Mouse (Mus musculus) layer of hippocampus, adult 8-10 months (tissue): ENCODE measurements around the gene Psmb3. TPM values are rescaled to one million over a fixed set of nuclear protein-coding genes. Genes with fewer than 3 reads are reported as not detected.
"Not testable (repeated sequence)": the region's sequence is repeated elsewhere in the genome, so short reads cannot be mapped to it uniquely, and the experiment has no call there.

Experiments used
- DNase-seq, 2 experiments: peaks; one replicate each; pipeline ENCODE4 v3.0.0; 2022; ENCODE audit warnings: low spot score in 2 of 2
- total RNA-seq, 4 experiments: library from RNA; stranded (reverse); gene quantifications; 2 replicates each; pipeline ENCODE4 v1.2.4; 2022

Psmb3 gene
- 100 to 1,000 TPM; 121 to 145 (median 133) TPM for total RNA-seq

- peak; percentile 99 to 100 for DNase-seq
Measured at GRCm38 (mm10) chr11:97703039-97703826, at the start of gene Psmb3. TSS of gene Psmb3 (plus strand) at chr11:97703399.

DNA sequence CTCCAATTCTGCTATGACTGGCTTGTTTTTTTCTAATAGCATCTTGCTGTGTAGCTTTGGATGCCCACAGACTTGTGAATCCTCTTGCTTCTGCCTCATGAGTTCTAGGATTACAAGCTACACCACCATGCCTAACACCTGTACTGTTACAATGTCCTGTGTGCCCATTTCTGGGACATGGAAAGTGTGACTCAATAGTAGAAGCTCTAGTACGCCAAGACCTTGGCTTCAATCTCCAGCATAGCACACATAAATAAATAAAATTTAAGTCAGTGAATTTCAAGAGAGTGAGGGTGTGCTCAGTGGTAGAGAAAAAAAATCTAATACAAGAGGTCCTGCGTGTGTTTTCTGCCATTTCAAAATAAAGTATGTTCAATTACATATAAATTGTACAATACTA is 49.0 kb upstream of the Psmb3 start:
- DNase-seq = no peak

DNA sequence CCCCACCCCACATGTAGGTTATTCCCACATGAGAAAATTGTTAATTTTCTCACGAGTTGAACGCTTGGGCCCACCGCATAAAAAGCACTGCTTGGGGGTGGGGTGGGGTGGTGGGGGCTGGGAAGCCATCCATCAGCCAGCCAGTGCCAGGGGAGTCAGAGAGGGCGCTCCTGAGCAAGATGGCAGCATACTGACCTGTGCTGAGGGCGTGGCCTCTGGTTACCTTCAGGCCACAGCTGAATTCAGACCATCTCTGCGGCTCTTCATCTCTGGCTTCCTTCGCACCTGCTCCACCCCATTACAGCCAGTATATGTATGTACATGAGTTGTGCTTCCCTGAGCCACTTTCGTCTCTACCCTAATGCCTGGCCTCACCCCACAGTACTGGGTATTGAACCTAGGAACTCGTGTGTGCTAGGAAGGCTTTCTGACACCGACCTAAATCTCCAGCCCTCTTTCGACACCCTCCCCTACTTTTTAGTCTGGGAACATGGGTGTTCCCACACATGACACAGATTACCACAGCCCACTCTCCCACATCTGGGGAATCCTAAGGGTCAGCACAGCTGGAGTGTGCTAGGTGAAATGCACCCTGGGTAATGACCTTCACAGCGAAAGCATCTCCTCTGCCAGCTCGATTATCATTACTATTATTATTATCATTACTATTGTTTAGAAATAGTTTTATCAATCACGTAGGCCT is 46.8 kb upstream of the Psmb3 start:
- DNase-seq = no peak

- DNase-seq = no peak
Measured at GRCm38 (mm10) chr11:97657184-97657945, 45.8 kb upstream of the Psmb3 start.

- DNase-seq = not testable (repeated sequence)
Measured at GRCm38 (mm10) chr11:97657967-97658366, 45.2 kb upstream of the Psmb3 start.

DNA sequence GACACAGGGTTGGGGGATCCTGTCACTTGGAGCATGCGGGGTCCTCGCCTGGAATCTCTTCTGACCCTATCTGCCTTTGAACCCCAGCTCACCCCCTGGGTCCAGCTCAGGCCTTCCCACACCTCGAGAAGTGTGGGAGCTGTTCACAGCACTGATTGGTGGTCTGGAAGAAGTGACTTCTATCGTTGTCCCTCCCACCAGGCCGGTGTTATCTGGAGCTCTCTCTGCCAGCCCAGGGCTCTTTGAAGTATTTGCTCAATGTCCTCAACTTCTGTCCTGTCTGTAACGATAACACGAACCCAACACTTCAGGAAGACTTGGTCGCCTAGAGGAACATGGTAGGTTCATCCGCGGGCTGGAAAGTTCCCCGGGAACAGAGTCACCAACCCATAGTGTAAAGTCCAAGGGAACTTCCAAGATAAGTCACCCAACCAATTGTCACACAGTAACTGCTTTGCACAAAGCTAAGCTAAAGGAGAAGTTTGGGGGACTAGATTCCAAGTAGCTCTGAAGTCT is 44.4 kb upstream of the Psmb3 start:
- no peak for DNase-seq

GRCm38 (mm10) chr11:97659267-97659989 is 43.8 kb upstream of the Psmb3 start:
- DNase-seq = no peak

GRCm38 (mm10) chr11:97659990-97660714 is 43.0 kb upstream of the Psmb3 start:
- peak in 1 of 2 experiments; percentile 70 for DNase-seq

DNA sequence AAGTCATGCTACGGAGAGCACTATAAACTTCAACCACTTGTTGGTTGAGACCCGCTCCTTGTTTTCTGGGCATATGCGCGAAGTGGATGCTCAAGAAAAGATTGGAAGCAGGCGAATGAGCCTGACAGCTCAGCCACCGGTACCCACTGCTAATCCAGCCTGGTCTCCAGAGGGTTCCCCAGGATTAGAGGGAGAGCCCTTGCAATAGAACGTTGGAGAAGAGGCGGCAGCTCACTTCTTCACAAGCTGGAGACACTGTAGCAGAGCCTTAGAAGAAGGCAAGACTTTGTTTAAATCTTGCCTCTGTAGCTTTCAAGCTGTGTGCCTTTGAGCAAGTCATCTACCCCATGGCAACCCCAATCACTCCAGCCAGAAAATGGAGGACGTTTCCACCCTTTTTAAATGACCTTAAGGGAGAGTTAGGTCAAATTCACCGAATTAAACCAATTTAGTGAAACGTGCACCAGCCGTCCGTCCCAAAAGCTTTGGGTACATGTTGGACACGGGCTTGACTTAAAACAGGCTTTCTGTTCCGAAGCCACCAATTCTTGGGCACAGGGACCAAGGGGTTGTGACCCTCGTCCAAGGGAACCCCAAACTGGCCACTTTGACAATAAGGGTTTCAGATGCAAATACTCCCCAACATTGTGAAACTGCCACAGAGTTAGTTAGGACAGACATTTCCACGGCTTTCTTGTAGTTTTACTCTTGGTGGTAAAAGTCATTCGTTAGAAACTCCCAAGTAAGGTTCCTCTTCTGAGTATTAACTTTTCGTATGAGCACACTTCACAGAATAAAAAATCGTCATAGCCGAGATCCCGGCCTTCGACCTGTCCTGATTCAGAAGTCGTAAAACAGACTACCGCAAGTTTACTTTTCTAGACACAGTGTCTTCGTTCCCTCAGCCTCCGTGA is 42.2 kb upstream of the Psmb3 start:
- DNase-seq = no peak

DNA sequence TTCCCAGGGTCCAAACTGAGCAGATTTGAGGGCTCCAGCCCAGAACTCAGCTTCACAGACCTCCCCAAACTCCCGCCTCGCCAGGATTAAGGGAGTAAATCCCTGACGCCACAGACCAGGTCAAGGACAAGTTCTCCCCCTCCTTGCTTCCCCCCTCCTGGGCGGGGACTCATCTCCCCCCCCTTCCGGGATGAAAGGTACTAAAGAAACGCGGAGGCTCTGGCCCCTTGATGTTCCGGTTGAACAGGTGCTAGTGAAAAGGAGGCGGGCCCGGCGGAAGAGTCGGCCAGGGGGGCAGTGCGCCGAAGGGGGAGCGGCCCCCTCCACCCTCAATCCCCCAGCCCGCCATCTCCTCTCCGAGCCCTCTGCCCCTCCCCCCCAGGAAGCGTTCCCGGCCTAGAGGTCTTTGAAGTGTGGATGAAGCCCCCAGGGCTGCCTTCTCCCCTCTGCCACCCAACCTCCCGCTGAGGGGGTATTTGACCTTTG is 41.5 kb upstream of the Psmb3 start:
- DNase-seq = no peak

DNA sequence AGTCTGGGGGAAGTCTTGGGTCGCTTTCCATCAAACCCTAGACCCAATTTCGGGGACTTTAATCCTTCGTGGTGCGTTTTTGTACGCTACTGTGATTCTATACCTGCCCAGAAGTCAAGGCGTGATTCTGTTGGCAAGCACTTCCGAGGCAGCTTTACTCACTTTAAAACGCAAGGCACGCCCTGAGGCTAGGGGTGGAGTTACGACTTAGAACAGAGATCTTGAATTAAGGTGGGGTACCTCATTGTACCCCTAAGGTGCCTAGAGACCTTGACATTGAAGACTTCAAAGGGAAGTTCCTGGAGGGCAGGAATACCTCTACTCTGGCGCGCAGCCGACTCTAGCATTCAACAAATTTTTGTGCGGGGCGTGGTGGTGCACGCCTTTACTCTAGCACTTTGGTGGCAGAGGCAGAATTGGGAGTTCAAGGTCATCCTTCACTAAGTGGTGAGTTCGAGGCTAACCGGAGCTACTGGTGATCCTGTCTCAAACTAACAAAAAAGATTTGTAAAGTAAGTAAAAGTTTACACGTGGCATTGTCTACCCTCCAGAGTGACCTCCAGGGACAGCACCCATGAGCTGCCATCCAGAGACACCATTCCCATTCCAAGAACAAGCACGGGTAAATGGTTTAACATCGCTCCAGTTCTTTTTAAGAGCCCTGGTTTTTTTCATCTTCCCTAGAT is 40.8 kb upstream of the Psmb3 start:
- DNase-seq = no peak

- peak in 1 of 2 experiments; percentile 55 for DNase-seq
Measured at GRCm38 (mm10) chr11:97662893-97663527, 40.2 kb upstream of the Psmb3 start, which contains the start of gene Mllt6. TSS of gene Mllt6 (plus strand) at chr11:97663414.

GRCm38 (mm10) chr11:97663528-97664338 is 39.5 kb upstream of the Psmb3 start:
- DNase-seq = no peak

DNA sequence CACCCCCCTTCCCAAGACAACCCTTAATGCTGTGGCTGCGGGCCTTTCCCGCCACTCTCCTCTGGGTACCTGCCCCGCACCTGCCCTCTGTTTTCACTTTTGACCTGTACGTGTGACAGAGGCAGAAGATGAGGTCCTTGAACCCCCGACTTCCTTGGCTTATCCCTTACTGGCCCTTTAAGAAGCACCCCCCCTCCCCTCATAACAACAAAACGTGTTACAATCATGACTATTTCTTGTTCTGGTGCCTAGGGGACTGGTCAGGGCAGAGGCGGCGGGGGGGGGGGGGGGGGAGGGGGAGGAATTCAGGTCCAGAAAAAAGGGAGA is 38.9 kb upstream of the Psmb3 start:
- DNase-seq = no peak

DNA sequence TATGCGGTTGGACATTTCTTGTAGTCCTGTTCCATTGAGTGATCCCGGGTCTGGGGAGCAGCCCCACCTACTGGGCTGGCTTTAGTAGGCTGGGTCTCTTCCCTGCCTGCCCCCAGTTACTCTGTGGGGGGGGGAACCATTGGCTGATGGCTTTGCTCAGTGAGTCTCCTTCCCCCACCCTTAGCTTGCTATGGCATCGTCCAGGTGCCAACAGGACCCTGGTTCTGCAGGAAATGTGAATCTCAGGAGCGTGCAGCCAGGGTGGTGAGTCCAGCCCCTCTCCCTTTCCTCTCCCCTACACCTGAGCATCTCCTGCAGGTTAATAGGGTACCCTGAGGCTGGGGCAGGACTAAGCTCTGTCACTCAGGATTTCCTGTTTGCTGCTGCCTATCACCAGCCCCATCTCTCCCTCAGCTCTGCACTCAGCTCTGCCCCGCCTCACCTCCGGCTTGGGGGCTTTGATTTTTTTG is 38.4 kb upstream of the Psmb3 start:
- no peak for DNase-seq

DNA sequence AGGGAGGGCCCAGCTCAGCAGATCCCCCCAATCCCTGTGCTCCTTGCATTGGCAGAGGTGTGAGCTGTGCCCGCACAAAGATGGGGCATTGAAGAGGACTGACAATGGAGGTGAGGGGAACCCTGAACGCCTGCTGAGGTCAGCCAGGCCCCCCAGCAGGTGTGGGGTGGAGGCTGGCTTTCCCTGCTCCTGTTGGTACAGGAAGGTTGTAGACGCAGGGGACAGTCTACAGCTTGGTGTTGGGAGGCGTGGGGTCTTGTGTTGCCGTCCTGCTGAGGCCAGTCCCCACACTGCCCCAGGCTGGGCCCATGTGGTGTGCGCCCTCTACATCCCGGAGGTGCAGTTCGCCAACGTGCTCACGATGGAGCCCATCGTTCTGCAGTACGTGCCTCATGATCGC is 37.8 kb upstream of the Psmb3 start:
- no peak for DNase-seq

- no peak for DNase-seq
Measured at GRCm38 (mm10) chr11:97666221-97666620, 37.0 kb upstream of the Psmb3 start.
